Mouse (Mus musculus) retina, postnatal 1 day (tissue): ENCODE measurements around the gene Gm21852.
"Not testable (repeated sequence)": the region's sequence is repeated elsewhere in the genome, so short reads cannot be mapped to it uniquely, and the experiment has no call there.

Experiments used
- DNase-seq: peaks from one replicate; pipeline ENCODE4 v3.0.0-alpha.2; 2012

Gene Gm21852

DNA sequence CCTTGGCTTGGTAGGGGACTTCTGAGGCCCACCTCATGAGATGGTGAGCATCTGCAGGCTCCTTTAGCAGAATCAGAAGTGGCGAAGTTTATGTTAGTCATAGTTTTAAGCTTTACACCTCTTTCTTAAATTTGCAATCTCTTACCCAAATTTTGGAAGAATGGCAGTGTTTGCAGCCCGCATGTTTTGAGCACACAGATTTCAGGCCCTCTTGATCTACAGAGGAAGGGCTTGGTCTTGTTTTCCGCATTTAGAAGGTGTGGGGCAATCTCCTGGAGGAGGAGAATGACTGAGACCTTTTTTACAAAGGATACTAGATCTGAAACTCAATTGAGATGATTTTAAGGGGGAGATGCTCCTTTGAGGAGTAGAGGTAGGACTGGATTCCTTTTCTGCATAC, at the start of gene Gm21852:
TSS of gene Gm21852 (minus strand) at position 101 of the 400 bp plus-strand sequence.
- DNase-seq, result not testable (repeated sequence)
